Mouse (Mus musculus) thymus, adult 18-20 months (tissue): ENCODE data around the gene Erbb4.

Experiments
- DNase-seq, 2 experiments: peaks; one replicate each; pipeline ENCODE4 v3.0.0; 2022; ENCODE audit warnings: mixed read lengths in 2 of 2

Erbb4 gene

GRCm38 (mm10) chr1:68047139-68047538 is 1060.7 kb downstream of the Erbb4 start:
- DNase-seq = no peak

GRCm38 (mm10) chr1:68046551-68046970 is 1061.3 kb downstream of the Erbb4 start:
- no peak for DNase-seq

- no peak for DNase-seq
These were observed 1083.5 kb downstream of the Erbb4 start for GRCm38 (mm10) chr1:68024086-68024940.

- DNase-seq = no peak
These were observed 1087.8 kb downstream of the Erbb4 start for GRCm38 (mm10) chr1:68020020-68020419.

GRCm38 (mm10) chr1:68019618-68020017 is 1088.2 kb downstream of the Erbb4 start:
- DNase-seq = no peak
